Mouse (Mus musculus) lung, postnatal 14 days (tissue): Measurements from ENCODE around the gene Gpr137b.
"Not testable (repeated sequence)": the region's sequence is repeated elsewhere in the genome, so short reads cannot be mapped to it uniquely, and the experiment has no call there.

ENCODE experiments used
- DNase-seq: peaks from one replicate; pipeline ENCODE4 v3.0.0; 2021

The Gpr137b gene

DNA sequence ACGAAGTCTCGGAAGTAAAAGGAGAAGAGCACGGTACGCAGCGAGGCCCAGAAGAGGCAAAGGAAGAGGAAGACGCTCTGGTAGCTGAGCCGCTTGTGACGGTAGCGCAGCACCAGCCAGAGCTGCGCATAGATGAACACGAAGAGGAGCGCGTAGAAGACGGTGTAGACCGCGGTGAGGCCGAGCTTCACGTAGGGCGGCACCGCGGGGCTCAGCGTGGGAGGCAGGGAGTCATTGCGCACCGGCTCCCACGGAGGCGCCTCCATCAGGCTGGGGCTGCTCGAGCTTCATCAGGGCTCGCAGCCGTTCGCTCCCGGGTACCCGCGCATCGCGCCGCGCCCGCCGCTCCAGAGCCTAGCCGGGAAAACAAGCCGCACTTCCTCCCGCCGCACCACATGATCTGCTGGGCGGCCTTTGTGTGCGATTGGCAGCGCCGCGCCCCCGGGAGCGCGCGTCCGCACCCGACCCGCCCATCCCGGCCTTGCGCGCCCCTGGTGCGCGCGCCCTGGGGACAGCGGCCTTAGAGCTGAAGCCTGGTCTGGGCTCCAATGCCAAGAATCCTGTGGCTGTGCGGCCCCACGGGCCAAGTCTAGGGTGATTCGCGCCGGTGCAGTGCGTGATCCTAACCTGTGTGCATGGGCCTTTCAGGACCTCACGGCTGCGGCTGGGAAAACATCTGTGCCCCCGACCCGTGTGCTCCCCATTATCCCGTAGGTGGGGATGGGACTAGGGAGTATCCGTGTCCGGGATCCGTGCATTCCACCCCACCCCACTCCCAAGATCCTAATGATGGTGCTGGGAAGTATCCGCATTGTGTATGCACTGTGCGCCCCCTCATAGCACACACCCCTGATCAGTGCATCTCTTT lies at the start of gene Gpr137b:
Gene Gpr137b (minus strand): TSS at position 787 of the 868 bp plus-strand sequence.
- peak; percentile 49 for DNase-seq

GRCm38 (mm10) chr13:13438112-13438953 lies 44.5 kb upstream of the Gpr137b start:
- DNase-seq, result peak; percentile 9

DNA sequence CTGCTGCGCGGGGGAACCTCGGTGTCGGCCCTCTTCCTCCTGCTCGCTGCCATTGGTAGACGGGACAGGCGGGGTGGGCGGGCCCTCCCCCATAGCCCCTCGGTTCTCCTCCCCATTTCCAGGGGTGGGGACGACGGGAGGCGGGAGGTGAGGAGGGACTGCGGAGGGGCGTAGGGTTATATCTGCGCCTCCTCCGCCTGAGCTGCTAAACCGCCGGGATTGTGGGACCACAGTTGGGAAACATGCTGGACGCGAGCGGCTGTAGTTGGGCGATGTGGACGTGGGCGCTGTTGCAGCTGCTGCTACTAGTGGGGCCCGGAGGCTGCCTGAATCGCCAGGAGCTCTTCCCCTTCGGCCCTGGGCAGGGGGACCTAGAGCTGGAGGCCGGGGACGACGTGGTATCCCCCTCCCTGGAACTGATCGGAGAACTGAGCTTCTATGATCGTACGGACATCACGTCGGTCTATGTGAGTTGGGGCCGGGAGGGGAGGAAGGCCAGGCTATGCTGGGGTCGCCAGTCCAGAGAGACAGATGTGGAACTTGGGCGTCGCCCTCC lies 43.7 kb upstream of the Gpr137b start, which contains the start of gene Nid1:
Gene Nid1 (plus strand): TSS at position 92 of the 556 bp plus-strand sequence.
- not testable (repeated sequence) for DNase-seq

- DNase-seq, result not testable (repeated sequence)
Observed at GRCm38 (mm10) chr13:13436161-13436560, 42.3 kb upstream of the Gpr137b start.

DNA sequence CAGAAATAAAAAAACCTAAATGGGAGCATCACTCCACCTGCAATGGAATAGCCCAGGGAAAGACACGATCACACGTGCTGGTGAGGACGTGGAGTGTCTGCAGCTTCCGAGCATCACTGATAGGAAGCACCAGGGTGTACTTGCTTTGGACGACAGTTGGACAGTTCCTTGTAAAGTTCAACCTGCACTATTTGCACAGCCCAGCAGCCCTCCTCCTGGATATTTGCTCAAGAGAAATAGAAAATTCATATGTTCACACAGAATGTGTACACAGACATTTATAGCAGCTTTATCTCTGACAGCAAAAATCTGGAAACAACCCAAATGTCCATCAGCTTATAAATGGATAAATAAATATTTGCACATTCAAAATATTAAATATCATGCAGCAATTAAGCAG lies 29.5 kb upstream of the Gpr137b start:
- DNase-seq, result not testable (repeated sequence)

DNA sequence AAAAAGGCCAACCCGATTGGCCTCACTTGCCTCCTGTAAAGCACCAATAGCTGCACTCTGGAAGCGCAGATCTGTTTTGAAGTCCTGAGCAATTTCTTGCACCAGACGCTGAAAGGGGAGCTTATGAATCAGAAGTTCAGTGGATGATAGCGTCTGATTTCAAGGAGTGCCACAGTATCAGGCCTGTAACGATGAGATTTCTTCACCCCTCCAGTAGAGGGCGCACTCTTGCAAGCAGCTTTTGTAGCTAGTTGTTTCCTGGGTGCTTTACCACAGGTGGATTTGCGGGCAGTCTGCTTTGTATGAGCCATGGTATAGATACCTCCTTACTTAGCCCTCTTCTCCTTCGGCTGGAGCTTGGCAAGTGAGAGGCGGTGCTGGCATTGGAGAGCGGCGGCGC lies 25.0 kb upstream of the Gpr137b start:
- not testable (repeated sequence) for DNase-seq

- not testable (repeated sequence) for DNase-seq
Observed at GRCm38 (mm10) chr13:13416007-13416337, 22.2 kb upstream of the Gpr137b start.

- peak; percentile 65 for DNase-seq
Observed at GRCm38 (mm10) chr13:13415120-13416006, 21.5 kb upstream of the Gpr137b start.

GRCm38 (mm10) chr13:13414206-13414605 lies 20.4 kb upstream of the Gpr137b start:
- no peak for DNase-seq

DNA sequence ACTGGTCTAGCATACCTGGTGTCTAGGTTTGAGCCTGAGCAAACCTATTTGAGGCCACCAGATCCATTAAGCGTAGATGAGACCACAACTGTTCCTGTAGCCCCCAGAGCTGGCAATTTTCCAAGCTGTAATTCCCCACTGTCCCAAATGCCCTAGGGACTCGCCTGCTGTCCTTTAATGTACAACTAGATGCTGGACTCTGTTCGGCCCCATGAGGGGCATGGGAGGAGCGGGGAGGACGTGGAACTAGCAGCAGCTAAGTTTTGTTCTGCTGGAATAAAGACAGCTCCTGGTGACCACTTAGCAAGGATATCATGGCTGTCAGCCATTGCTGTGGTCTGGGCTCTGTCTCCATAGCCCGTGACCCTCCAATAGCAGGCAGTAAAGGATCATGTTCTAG lies 11.7 kb upstream of the Gpr137b start:
- not testable (repeated sequence) for DNase-seq

DNA sequence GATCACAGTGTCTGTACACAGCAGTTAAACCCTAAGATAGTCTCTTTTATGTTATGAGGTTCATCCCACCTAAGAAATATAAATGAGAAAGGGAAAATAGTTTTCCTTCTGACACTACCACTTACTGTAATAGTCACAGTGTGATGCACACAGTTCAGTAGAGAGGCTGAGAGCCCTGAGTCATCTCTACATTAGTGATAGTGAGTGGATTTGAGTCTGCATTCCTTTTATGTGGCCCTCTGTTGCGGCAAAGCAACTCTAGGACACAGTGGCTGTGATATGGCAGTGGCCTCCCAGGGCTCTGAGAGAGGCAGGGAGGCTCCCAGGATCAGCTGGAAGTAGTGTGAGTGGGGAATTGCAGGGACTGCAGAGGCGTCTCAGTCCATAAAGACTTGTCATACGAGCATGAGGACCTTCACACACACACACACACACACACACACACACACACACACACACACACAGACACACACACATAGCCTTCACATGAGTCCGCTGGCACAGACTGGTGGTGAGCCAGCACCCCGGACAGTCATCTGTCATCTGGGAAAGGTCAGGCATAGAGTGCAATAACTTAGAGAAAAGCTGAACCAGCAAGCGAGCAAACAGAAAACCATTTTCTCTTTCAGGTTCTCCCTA lies 10.8 kb upstream of the Gpr137b start:
- not testable (repeated sequence) for DNase-seq

DNA sequence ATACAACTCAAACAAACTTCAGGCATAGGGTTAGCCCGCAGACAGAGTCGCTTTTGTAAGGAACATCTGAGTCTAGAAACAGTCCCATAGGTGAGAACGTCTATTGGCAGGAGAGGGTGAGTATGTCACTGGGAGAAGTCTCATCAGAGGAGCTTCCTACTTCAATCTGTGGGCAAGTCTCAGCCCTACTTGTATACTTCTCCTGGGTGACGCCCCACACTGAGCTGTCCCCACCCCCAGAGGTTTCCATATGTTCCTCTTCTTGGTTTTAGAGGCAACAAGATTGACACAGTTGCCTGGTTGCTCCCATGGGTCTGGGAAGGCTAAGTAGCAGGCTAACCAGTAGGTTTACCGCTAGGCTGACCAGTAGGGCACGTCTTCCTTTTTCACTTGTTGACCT lies 10.0 kb upstream of the Gpr137b start:
- DNase-seq, result not testable (repeated sequence)

- not testable (repeated sequence) for DNase-seq
Observed at GRCm38 (mm10) chr13:13403366-13403765, 9.6 kb upstream of the Gpr137b start.

GRCm38 (mm10) chr13:13402818-13403217 lies 9.0 kb upstream of the Gpr137b start:
- DNase-seq, result not testable (repeated sequence)

GRCm38 (mm10) chr13:13400851-13401250 lies 7.0 kb upstream of the Gpr137b start:
- DNase-seq, result not testable (repeated sequence)

GRCm38 (mm10) chr13:13394096-13394395 lies 232 bp upstream of the Gpr137b start:
- not testable (repeated sequence) for DNase-seq

- not testable (repeated sequence) for DNase-seq
Observed at GRCm38 (mm10) chr13:13378168-13378859, 15.5 kb downstream of the Gpr137b start.

DNA sequence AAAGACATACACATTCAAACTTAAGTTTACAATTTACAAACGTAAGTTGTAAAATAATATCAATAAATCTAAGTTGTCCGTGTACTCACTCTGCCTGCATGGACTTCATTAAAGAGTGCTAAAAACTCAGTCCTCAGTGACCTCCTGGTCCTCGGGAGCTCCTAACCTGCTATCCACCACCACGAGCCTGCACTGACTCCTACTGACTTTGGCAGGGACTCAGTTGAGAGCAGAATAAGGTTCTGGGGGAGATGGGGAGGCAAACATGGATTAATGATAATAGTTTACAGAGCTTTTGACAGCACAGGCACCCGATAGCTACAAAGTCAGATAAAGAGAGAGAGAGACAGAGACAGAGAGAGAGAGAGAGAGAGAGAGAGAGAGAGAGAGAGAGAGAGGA lies 16.6 kb downstream of the Gpr137b start:
- no peak for DNase-seq

DNA sequence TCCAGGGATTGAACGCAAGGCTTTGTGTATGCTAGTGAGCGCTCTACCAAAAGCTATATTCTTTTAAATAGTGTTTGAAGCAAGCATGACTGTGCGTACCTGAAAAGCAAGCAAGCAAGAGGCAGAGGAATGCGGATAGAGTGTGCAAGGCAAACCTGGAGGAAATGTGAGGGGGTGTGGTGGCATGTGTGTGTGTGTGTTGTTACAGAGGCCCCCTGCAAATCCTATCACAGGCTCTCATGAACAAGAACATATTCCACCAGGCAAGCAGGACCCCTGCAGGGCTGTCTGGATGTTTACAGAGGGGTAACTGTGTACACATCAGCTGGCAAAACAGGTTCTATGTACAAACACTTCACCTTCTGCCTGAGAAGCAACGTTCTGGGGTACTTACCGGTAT lies 19.8 kb downstream of the Gpr137b start:
- DNase-seq, result not testable (repeated sequence)

DNA sequence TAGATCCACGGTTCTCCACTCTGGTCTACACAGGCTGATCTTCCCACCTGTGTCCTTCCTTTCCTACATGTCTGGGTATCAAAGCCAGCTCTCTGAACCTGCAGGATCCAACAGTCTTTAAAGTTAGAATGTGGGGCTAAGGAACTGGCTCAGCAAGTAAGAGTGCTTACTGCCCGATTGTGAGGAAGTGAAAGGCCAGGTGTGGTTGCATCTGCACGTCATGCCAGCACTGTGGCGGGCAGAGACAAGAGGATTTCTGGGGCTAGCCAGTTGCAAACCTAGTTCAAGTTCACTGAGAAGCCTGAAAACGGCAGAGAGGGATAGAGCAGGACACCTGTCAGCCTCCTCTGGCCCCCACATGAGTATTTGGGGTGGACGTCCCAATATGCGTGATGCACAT lies 22.4 kb downstream of the Gpr137b start:
- DNase-seq, result not testable (repeated sequence)

DNA sequence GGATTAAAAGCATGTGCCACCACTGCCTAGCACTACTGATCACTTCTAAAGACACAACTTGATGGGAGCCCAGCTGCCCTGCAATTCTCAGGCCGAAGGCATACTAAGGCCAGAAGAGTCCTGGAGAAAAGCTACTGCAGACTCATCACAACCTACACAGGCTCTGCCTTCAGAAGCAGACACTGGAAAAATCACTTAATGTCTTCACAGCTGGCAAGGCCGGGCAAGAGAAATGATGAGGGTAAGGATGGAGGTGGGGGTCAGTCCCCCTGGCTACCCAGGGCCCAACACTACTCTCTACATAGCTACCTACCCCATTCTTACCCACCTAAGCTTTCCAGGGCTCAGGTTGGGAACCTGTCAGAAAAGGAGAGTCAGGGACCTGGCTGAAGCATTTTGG lies 27.4 kb downstream of the Gpr137b start:
- not testable (repeated sequence) for DNase-seq
